Mouse (Mus musculus) brain, embryonic 14.5 days (tissue): ENCODE data around the gene Fam219a.

ENCODE experiments used
- CTCF ChIP-seq: fragments of 200-500 bp; IDR thresholded peaks from 2 replicates; pipeline ENCODE4 v1.5.1; 2012; ENCODE audit warnings: inconsistent platforms, mild to moderate bottlenecking, moderate library complexity, borderline replicate concordance; ENCODE audit not compliant: insufficient read depth, insufficient read length; ENCODE audit errors: extremely low read depth
- POLR2A ChIP-seq: fragments of 200-500 bp; IDR thresholded peaks from 2 replicates; pipeline ENCODE4 v1.6.1; 2012; ENCODE audit warnings: mild to moderate bottlenecking, inconsistent platforms, borderline replicate concordance; ENCODE audit not compliant: poor library complexity, insufficient read depth, insufficient read length, severe bottlenecking; ENCODE audit errors: extremely low read depth

DNA sequence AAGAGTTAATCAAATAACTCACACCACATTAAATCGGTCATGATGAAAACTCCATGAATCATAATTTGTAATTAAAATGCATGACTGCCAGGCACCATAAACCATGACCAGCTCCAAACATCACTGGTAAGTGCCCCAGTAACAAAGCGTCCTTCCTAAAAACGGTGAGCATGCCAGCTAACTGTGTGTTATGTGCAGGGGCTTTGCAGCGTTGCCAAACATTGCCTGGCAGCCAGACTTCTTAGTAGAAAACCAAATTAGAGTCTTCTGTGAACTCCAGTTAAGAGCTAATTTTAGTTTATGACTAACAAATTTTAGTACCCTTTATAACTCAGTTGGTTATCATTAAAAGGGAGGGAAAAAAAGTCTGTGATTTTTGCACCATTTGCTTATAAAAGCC is 4.2 kb upstream of the Fam219a start:
- TF ChIP-seq CTCF: no peak
- no peak for TF ChIP-seq POLR2A
